Mouse (Mus musculus) stomach, embryonic 14.5 days (tissue): Measurements from ENCODE around the gene Alg14. TPM values are rescaled to one million over a fixed set of nuclear protein-coding genes. Genes with fewer than 3 reads are reported as not detected.
A peak's percentile ranks its signal among the peaks of the same experiment; 100 is the strongest.

Experiments
- ATAC-seq: fragments of 200-750 bp; cut with Nextera tagmentation; 2 replicates; pipeline ENCODE4 v1.8.0; 2017; ENCODE audit warnings: low read depth, moderate TSS enrichment; ENCODE audit not compliant: insufficient number of reproducible peaks, insufficient read depth, low FRiP score
- H3K27ac ChIP-seq: fragments of 300-500 bp; sonication (generic); 2 replicates; pipeline ENCODE4 v1.5.1; 2014; ENCODE audit warnings: mild to moderate bottlenecking, low read length, moderate library complexity, mixed read lengths
- H3K27me3 ChIP-seq: fragments of 300-500 bp; sonication (generic); 2 replicates; pipeline ENCODE4 v1.6.1; 2014; ENCODE audit warnings: low read length, control low read depth, mixed read lengths; ENCODE audit not compliant: control insufficient read depth, insufficient read depth
- H3K36me3 ChIP-seq: fragments of 300-500 bp; sonication (generic); 2 replicates; pipeline ENCODE4 v1.6.1; 2014; ENCODE audit warnings: mild to moderate bottlenecking, control low read depth, low read length, moderate library complexity, mixed read lengths; ENCODE audit not compliant: control insufficient read depth, insufficient read depth
- H3K4me1 ChIP-seq: fragments of 300-500 bp; sonication (generic); 2 replicates; pipeline ENCODE4 v1.6.1; 2014; ENCODE audit warnings: low read length, control low read depth, mixed read lengths; ENCODE audit not compliant: control insufficient read depth, insufficient read depth
- H3K4me2 ChIP-seq: fragments of 300-500 bp; sonication (generic); replicated peaks from 2 replicates; pipeline ENCODE4 v1.6.1; 2014; ENCODE audit warnings: low read depth, low read length, control low read depth
- H3K4me3 ChIP-seq: fragments of 300-500 bp; sonication (generic); 2 replicates; pipeline ENCODE4 v1.5.1; 2014; ENCODE audit warnings: low read depth, low read length, control low read depth
- H3K9ac ChIP-seq: fragments of 300-500 bp; sonication (generic); replicated peaks from 2 replicates; pipeline ENCODE4 v1.6.1; 2014; ENCODE audit warnings: low read depth, mild to moderate bottlenecking, control low read depth, low read length, moderate library complexity, mixed read lengths
- H3K9me3 ChIP-seq: fragments of 300-500 bp; sonication (generic); 2 replicates; pipeline ENCODE4 v1.6.1; 2016; ENCODE audit warnings: low read depth, low read length, control low read depth; ENCODE audit not compliant: control insufficient read depth
- WGBS: fragments of 180-500 bp; shearing (Covaris S2); extraction: QIAGEN DNeasy Blood & Tissue Kit; methylation state at CpG from one replicate; pipeline ENCODE4 v1.1.7; 2014; 5-methylcytosine and 5-hydroxymethylcytosine counted together
- polyA plus RNA-seq: library from polyadenylated mRNA; unstranded; fragments of >200 nt; fragmentation: Nextera tagmentation; extraction: Ambion mirVana; gene quantifications from 2 replicates; pipeline ENCODE4 v1.2.1, GENCODE M21; 2014

Gene Alg14
- polyA plus RNA-seq, 1 experiment from 2014 or later = 54.1 TPM

DNA sequence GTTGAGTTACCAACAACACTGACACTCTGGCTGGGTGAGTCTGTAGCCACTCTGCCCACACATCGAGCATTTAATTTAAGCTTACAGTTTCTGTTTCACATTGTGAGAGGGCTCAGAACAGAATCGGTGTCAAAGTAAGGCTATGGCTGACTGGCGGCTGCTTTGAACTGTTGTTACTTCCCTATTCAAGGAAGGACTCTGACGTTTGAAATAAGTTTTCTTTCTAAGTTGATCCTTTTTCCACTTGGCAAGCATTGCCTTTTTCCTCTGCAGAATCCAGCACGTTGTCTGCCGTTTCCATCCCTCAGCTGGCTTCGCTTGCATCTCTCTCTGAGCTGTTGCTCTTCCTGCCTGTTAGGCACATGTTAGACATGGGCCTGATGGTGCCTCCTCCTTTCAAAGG, 38.7 kb downstream of the Alg14 start:
- H3K27me3 ChIP-seq = no peaks in the 10 kb centered on the region
- H3K9ac ChIP-seq = no peak overlapping the region
- H3K27ac ChIP-seq = peak overlapping the region; percentile 28; the same call in 1 of the 2 replicates
- H3K36me3 ChIP-seq = no peaks in the 10 kb centered on the region
- no peak for ATAC-seq
- no peak overlapping the region for H3K4me3 ChIP-seq
- 53% methylated on average over 7 of the region's 7 CpGs for WGBS
- H3K4me2 ChIP-seq = no peak overlapping the region
- peaks cover 4% of the 10 kb centered on the region; the same call in 1 of the 2 replicates for H3K4me1 ChIP-seq
- H3K9me3 ChIP-seq = no peaks in the 10 kb centered on the region

DNA sequence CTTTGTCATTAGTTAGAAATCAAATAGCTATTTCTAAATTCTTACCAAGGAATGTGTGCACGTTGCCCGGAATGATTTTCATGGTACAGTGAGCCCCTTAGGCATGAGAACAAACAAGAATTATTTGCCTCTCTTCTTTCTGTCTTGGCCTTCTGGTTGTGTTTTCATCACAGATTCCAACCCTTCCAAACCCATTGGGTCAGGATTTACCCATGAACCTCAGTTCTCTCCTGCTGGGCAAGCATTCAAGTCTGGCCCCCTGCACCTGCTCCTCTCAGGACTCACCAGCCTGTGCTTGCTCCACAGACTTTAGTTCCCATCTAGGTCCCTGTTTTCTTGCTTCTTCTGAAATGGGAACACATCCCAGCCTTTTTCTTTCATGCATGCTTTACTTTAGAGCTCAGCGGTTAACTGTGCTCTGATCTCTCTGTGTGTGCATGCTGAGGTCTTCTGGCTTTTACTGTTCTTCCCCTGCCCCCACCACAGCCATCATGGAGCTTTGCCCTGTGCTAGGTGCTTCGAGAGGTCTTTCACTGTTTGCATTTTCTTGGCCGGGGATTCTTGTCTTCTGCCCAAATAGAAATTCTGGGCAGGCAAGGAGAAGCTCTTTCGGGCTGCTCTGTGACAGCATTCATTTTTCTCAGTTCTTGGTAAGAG, 44.8 kb downstream of the Alg14 start:
- Histone ChIP-seq H3K4me2 (no peak overlapping the region), H3K4me3 (no peak overlapping the region), H3K27ac (no peak overlapping the region), H3K9ac (no peak overlapping the region), H3K9me3 (no peaks in the 10 kb centered on the region), H3K36me3 (no peaks in the 10 kb centered on the region), H3K27me3 (no peaks in the 10 kb centered on the region), H3K4me1 (peaks cover 7% of the 10 kb centered on the region)
- ATAC-seq = no peak
- WGBS = 81% methylated on average over 6 of the region's 6 CpGs

DNA sequence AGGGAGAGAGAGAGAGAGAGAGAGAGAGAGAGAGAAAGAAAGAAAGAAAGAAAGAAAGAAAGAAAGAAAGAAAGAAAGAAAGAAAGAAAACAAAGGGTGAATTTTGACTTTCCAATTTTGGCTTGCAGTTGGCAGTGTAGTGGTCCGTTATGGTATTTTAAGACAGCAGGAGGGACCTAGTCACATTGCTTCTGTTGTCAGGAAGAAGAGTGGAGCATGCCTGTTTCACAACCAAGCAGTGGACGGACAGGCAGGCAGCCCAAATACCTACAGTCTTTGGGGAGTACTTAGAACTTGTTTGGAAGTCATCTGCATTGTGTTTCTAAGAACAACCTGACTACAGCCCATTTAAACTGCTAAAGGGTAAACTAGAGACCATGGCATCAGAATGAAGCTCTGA, 47.1 kb downstream of the Alg14 start:
- H3K9ac ChIP-seq = no peak overlapping the region
- 64% methylated on average over 2 of the region's 2 CpGs for WGBS
- H3K4me1 ChIP-seq = peaks cover 11% of the 10 kb centered on the region
- no peak overlapping the region for H3K4me2 ChIP-seq
- no peaks in the 10 kb centered on the region for H3K36me3 ChIP-seq
- ATAC-seq = no peak
- H3K4me3 ChIP-seq = no peak overlapping the region
- no peaks in the 10 kb centered on the region for H3K27me3 ChIP-seq
- H3K9me3 ChIP-seq = no peaks in the 10 kb centered on the region
- no peak overlapping the region for H3K27ac ChIP-seq

DNA sequence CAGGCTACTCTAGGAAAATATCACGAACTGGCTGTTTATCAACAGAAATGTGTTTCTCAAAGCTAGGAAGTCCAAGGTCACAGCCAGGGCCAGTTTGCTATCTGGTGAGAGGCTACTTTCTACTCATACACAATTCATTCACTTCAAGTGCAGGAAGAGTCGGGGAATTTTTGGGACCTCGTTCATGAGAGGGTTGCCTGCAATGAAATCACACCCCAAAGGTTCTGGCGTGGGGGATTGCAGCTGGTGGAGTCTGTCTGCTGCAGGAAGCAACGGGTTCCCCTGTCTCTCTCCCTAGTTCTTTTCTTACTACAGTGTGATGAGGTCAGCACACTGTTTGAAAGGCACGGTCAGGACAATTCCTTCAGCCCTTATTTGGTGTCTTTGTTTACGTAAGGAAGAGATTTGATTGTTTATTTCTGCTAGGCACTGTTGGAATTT, 48.8 kb downstream of the Alg14 start:
- no peak overlapping the region for H3K4me2 ChIP-seq
- peaks cover 24% of the 10 kb centered on the region for H3K4me1 ChIP-seq
- 16% methylated on average over 7 of the region's 7 CpGs for WGBS
- no peaks in the 10 kb centered on the region for H3K27me3 ChIP-seq
- no peak for ATAC-seq
- peak overlapping the region; percentile 70 for H3K27ac ChIP-seq
- H3K9me3 ChIP-seq = no peaks in the 10 kb centered on the region
- H3K4me3 ChIP-seq = no peak overlapping the region
- H3K9ac ChIP-seq = no peak overlapping the region
- no peaks in the 10 kb centered on the region for H3K36me3 ChIP-seq

DNA sequence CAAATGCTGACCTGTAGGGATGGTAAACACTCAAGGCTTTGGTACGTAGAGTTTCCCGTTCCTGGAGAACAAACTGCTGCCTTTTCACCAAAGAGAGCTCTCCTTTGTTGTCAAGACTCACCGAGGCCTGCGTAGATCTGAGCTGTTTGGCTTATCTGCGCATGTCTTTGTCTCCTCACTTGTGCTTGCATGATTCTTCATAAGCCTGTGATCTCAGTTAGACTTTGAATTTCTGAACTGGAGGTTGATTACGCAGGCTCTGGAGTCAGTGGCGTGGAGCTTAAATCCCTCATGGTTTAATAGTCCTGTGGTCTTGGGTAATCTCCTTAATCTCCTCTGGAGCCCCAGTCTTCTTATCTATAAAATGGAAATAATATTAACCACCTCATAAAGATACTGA, 51.7 kb downstream of the Alg14 start:
- Histone ChIP-seq H3K27me3 (no peaks in the 10 kb centered on the region), H3K36me3 (no peaks in the 10 kb centered on the region), H3K9me3 (no peaks in the 10 kb centered on the region), H3K4me3 (no peak overlapping the region), H3K4me1 (peaks cover 26% of the 10 kb centered on the region), H3K4me2 (no peak overlapping the region), H3K9ac (no peak overlapping the region), H3K27ac (no peak overlapping the region)
- no peak for ATAC-seq
- 73% methylated on average over 7 of the region's 7 CpGs for WGBS

DNA sequence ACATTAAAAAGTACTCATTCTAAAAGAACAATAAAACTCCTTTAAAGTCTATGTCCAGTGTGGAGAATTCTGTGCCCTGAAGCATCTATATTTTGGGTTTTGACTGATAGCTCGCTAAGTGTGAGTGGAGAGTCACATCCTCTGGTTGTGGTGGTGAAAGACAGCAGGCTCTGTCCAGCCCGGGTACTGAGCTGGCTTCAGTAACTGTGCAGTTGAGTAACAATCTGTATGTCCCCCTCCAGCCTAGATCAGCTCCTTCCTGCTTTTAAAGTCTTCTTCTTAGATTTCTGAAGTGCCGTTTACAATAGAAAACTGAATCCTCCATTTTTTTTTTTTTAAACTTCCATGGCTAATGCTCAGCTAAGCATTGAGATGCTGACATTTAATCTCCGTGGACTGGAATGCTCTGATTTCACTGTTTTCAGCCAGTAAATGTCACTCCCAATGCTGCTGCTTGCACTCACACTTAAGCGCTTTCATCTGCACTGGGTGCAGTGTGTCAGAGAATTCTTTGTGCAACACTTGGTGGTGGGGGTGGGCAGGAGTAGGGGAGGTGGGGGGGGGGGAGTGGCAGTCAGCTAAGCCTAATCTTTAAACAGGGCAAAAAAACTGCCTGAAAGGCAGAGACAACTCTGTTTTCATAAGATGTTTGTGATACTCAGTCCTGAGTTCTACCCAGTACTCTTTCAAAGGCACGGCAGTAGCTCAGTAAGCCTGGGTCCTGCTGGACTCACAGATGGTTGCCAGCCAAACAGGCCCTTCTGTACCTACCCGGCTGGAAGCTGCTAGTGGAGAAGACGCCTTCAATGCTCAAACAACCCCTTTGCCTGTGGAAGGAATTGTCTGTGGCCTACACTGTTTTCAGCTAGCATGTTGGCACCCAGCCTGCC, 52.7 kb downstream of the Alg14 start:
- WGBS = 15% methylated on average over 8 of the region's 8 CpGs
- Histone ChIP-seq H3K36me3 (no peaks in the 10 kb centered on the region), H3K4me2 (no peak overlapping the region), H3K9ac (no peak overlapping the region; the same call in 1 of the 2 replicates), H3K27ac (peak overlapping the region; percentile 73), H3K4me1 (peaks cover 26% of the 10 kb centered on the region), H3K9me3 (no peaks in the 10 kb centered on the region), H3K27me3 (no peaks in the 10 kb centered on the region), H3K4me3 (no peak overlapping the region)
- peak; percentile 35; the same call in 1 of the 2 replicates for ATAC-seq

DNA sequence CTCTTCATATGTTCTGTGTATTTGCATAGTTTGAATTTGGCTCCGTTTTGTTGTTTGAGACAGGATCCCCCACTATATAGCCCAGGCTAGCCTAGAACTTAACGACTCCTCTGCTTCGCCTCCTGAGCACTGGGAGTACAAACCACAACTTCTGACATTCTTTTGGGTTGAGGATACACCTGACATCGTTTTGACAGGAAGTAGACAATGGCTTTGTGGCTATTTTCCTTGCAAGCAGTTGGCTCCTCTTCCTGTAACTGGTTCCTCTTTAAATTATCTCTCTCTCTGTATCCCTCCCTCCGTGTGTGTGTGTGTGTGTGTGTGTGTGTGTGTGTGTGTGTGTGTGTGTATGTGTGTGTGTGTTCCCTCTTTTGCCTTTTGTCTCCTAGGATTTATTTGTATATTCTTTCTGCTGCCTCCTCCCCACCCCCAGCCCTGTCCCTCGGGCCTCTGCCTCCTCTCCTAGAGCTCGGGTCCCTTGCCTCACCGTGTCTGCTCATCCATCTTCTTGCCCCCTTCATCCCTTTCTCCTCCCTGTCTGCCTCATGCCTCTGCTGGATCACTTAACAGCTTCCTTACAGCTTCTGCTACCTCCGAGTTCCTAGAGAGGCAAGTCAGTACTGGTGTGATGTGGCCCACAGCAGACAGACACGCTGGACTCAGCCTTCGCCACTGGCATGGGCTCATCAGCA, 53.5 kb downstream of the Alg14 start:
- H3K27me3 ChIP-seq = no peaks in the 10 kb centered on the region
- H3K4me2 ChIP-seq = no peak overlapping the region
- ATAC-seq = 0 out of 2 replicates have a peak, but pooled peaks have one; percentile 35
- H3K4me1 ChIP-seq = peaks cover 29% of the 10 kb centered on the region
- peak overlapping the region; percentile 73 for H3K27ac ChIP-seq
- H3K4me3 ChIP-seq = no peak overlapping the region
- 37% methylated on average over 11 of the region's 11 CpGs for WGBS
- no peaks in the 10 kb centered on the region for H3K9me3 ChIP-seq
- H3K9ac ChIP-seq = no peak overlapping the region
- H3K36me3 ChIP-seq = no peaks in the 10 kb centered on the region

DNA sequence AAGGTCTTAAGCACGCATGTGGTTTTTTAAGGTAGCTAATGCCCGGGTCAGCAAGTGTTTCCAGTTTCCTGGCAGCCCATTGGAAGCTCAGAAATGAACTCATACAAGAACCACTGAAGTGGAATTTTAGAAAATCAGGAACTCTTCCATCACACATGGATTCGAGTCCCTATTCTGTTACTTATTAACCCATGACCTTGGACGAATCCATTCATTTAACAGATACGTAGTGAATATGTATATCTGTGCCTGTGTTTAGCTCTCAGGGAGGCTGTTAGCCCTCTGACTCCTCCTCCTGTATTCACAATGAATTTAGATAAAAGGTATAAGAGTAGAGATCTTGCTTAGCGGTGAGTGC, 54.0 kb downstream of the Alg14 start:
- 42% methylated on average over 6 of the region's 6 CpGs for WGBS
- Histone ChIP-seq H3K27ac (peak overlapping the region; percentile 66; the same call in 1 of the 2 replicates), H3K4me1 (peaks cover 26% of the 10 kb centered on the region), H3K4me3 (no peak overlapping the region), H3K27me3 (no peaks in the 10 kb centered on the region), H3K9me3 (no peaks in the 10 kb centered on the region), H3K9ac (no peak overlapping the region), H3K36me3 (no peaks in the 10 kb centered on the region), H3K4me2 (no peak overlapping the region)
- ATAC-seq = 0 out of 2 replicates have a peak, but pooled peaks have one; percentile 5
